Mouse (Mus musculus): ENCODE measurements around the gene Ccl3. TPM values are rescaled to one million over a fixed set of nuclear protein-coding genes. Genes with fewer than 3 reads are reported as not detected.

The Ccl3 gene
- total RNA-seq, 4 experiments from 2014 or later = 0.43 to 25.0 (median 17.2) TPM; not detected in 1

DNA sequence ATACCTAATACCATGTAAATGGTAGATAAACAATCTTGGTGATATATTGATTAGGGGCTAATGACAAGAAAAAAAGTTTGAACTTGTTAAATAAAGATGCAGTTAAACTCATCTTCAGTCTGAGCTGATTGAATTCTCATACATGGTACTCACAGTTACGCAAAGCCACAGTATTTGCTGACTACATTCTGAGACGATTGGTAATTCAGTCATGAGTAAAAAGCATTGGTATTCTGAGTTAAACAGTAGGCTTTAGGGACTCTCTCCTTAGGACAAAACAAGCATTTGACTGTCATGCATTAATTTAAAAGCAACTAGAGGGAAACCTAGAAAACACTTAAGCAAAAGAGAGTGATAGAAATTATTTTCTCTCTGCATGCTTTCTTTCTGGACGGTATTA is 25.6 kb downstream of the Ccl3 start:
- no peak for DNase-seq (ENCODE audit: low spot score in 2 of 2)

DNA sequence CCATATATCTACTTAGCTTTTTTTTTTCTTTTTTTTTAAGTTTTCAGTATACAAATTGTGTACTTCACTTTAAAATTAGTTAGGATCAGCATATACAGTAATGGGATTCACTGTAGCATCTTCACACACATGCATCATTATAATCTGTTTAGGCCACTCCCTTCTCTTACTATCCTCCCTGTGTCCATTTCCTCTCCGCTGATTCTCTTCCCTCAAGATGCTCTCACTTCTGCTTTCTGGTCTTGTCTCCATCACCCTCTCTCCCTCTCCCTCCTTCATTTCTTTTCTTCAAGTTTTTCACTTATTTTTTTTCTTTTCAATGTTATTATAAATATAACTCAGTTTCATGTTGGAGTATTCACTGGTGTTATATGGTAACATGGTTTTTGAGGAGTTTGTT is 30.1 kb downstream of the Ccl3 start:
- DNase-seq (ENCODE audit: low spot score in 2 of 2) = no peak

DNA sequence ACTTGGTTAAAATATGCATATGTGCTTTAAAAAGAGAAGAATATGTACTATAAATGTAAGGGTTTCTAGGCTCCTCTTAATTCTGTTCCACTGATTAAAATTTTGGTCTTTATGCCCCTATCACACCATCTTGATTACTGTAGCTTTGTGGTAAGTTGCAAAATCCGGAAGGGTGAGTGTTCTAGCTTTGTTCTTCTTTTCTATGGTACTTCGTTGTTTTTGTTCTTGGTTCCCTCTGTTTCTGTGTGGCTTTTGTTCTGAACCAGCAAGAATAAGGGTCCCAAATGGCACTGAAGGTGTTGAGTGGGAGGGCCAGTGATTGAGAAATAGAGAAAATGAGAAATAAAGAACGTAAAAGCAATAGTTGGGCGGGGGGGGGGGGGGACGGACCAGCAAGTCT is 30.9 kb downstream of the Ccl3 start:
- no peak for DNase-seq (ENCODE audit: low spot score in 2 of 2)

DNA sequence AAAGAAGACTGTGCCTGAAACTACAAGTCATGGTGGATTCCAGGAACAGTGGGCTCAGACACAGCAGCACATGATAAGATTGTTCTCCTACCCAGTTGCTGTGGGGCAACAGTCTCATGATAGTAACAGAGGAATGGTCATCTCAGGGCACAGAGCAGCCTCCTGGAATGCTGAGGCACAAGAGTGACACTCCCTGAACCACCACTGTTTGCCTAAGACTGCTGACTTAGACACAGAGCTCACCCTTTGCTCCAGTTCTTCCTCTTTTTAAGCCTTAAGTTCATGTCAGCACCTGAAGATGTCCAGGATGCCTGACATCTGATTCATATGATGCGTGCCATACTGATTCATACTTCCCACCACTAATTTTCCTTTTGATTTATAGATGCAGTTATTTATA is 32.6 kb downstream of the Ccl3 start:
- DNase-seq (ENCODE audit: low spot score in 2 of 2) = no peak

GRCm38 (mm10) chr11:83610900-83611299 is 38.3 kb downstream of the Ccl3 start:
- DNase-seq (ENCODE audit: low spot score in 2 of 2) = no peak

DNA sequence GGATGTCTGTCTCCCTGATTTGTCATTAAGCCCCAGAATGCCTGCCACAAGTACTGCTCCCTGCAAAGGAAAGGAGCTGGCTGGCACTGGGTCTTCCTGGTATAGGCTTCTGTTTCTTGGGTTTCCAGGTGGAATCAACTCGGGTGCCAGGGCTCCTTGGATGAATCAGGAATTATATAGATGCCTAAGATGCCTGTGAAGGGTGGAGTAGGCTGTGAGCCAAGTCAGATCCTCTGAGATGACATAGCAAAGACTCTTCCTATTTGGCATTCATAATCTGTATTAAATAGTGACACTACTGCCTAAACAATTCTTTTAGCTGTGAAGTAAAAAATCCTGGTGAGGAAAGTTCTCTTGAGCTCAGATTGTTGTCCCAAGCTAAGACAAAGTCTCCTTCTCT is 42.8 kb downstream of the Ccl3 start:
- no peak for DNase-seq (ENCODE audit: low spot score in 2 of 2)

DNA sequence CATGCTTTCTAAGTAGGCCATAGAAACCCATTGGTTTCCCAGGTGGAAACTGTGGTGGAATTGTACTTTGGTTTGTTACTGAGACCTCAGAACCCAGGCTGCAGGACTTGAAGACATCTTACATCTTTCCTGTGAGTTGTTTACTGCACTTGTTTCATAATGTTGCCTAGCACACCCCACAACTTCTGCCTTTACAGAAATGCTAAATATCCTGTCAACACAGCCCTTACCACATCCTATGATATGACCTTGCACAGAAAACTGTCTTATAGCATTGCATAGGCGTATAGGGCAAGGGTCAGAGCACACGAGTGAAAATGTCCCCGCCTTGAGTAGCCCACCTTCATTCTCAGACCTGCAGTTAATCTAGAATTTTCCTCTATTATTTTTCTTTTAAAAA is 43.6 kb downstream of the Ccl3 start:
- no peak for DNase-seq (ENCODE audit: low spot score in 2 of 2)

- DNase-seq (ENCODE audit: low spot score in 2 of 2) = no peak
Measured at GRCm38 (mm10) chr11:83604698-83605097, 44.5 kb downstream of the Ccl3 start.

DNA sequence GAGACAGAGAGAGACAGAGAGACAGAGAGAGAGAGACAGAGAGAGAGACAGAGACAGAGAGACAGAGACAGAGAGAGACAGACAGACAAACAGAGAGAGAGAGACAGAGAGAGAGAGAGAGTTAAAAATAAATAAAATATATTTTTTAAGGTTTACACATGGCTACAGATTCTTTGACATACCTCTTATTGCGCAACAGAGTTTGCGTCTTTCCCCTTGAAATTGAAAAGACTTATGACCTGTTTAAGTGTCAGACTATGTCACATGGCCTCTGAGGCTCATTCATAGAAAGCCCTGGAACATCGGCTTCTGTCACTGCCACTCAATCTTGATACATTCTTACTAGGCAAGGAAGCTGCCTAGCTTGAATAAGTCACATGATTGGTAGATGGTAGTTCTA is 45.8 kb downstream of the Ccl3 start:
- no peak for DNase-seq (ENCODE audit: low spot score in 2 of 2)

GRCm38 (mm10) chr11:83600576-83600975 is 48.6 kb downstream of the Ccl3 start:
- DNase-seq (ENCODE audit: low spot score in 2 of 2) = no peak

DNA sequence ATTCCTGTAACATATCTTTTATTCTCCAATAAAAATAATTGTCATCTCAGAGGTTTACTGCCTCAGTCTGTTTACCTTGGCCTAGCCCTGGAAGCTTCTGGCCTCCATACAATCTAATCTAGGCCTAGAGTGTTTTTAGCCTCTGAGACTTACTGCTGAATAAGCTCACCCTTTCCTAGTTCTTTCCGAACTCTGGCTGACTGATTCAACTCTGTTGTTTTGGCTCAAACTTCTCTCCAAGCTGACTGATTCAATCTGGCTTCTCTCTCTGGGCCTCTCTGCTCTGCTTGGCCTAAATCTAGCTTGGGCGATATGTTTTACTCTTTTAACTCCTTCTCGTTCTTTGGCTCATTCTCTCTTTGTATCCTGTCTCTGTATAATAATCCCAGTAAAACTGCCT is 50.2 kb downstream of the Ccl3 start:
- DNase-seq (ENCODE audit: low spot score in 2 of 2) = no peak

DNA sequence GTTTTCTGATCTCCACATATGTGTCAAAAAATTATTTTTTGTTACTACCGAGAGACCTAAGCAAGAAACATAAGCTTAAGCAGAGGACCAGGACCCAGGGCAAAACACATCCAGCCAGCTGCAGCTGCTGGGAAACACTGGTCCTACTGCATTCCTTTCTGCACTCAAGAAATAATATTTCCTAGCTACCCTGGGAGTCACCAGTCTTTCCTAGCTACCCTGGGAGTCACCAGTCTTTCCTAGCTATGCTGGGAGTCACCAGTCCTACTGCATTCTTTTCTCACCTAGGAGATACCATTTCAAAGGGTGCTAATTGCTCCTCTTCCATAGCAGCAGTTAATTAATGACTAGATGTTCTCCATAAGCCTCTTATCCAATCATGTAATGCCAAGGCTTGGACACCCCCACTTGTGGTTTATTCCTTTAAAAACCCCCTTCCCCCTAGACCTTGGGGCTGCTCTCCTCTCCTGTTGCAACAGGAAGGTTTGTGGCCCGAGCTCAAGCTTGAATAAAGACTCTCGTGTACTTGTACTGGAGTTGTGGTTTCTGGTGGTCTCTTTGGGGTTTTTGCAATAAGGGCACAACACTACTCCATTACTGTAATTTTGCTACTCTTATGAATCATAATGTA is 50.8 kb downstream of the Ccl3 start:
- no peak for DNase-seq (ENCODE audit: low spot score in 2 of 2)

Other genes starting within 250 kb of the Ccl3 start
- 100 to 1,000 TPM; 202 to 211 (median 208) TPM for gene Rasl10b, start 240.2 kb downstream of the Ccl3 start, total RNA-seq (2022)
- under 1 TPM; 0.43 to 0.56 (median 0.48) TPM for gene Gas2l2, start 219.9 kb downstream of the Ccl3 start, total RNA-seq (2022)
- under 1 TPM in 2 of 4 experiments, not detected in 2; 0.40 to 0.51 TPM for gene 1700020L24Rik, start 211.7 kb downstream of the Ccl3 start, total RNA-seq (2022)
- gene Mmp28, start 186.3 kb downstream of the Ccl3 start, total RNA-seq (2022) = 1 to 10 TPM; 2.9 to 3.8 (median 3.7) TPM
- gene Taf15, start 176.3 kb downstream of the Ccl3 start, total RNA-seq (2022) = 10 to 100 TPM; 67.6 to 80.2 (median 69.6) TPM
- not detected for gene Heatr9, start 127.2 kb downstream of the Ccl3 start, total RNA-seq (2022)
- gene Ccl5, start 118.8 kb downstream of the Ccl3 start, total RNA-seq (2022) = under 1 TPM in 2 of 4 experiments, not detected in 2; 0.68 to 0.93 TPM
- 1 to 10 TPM; 5.1 to 10.0 (median 7.7) TPM for gene Ccl9, start 70.7 kb downstream of the Ccl3 start, total RNA-seq (2022)
- gene Ccl6, start 56.3 kb downstream of the Ccl3 start, total RNA-seq (2022) = 10 to 100 TPM in 2 of 4 experiments, 1 to 10 TPM in 1, under 1 TPM in 1; 0.43 to 51.7 (median 19.3) TPM
- not detected for gene Rpl9-ps1, start 3.7 kb downstream of the Ccl3 start, total RNA-seq (2022)
- gene Ccl4, start 13.2 kb upstream of the Ccl3 start, total RNA-seq (2022) = 1 to 10 TPM in 2 of 4 experiments, not detected in 2; 3.1 to 7.1 TPM
- gene Wfdc17, start 54.6 kb upstream of the Ccl3 start, total RNA-seq (2022) = 1 to 10 TPM in 2 of 4 experiments, not detected in 2; 2.3 to 2.4 TPM
- gene Wfdc18, start 59.7 kb upstream of the Ccl3 start, total RNA-seq (2022) = not detected
- not detected for gene Wfdc21, start 97.6 kb upstream of the Ccl3 start, total RNA-seq (2022)
- 10 to 100 TPM; 16.7 to 22.0 (median 19.9) TPM for gene Heatr6, start 104.3 kb upstream of the Ccl3 start, total RNA-seq (2022)
- gene Hnf1b, start 200.7 kb upstream of the Ccl3 start, total RNA-seq (2022) = under 1 TPM in 3 of 4 experiments, not detected in 1; 0.32 to 0.66 (median 0.63) TPM

Measured in layer of hippocampus, adult 8-10 months (tissue).